Mouse (Mus musculus): ENCODE measurements at regions not wholly inside any gene's neighbourhood (a gene's known extent, or its start where the extent isn't known, plus 50 kb on each side); places are given as distances from the start of the nearest gene placed in this dataset.

GRCm38 (mm10) chr13:42379675-42380074, 78.4 kb downstream of the Edn1 start:
- TF ChIP-seq CTCF (IDR thresholded peaks at IDR 0.05; ENCODE audit: low read depth), result no peak
- WGBS (ENCODE audit: insufficient replicate concordance), result 49% methylated on average over 6 of the region's 6 CpGs
- no peak for ATAC-seq (ENCODE audit: insufficient read depth)
- Histone ChIP-seq H3K36me3 (replicated peaks; ENCODE audit: control insufficient read depth, insufficient read depth, low read depth) (no peaks in the 10 kb centered on the region), H3K4me3 (ENCODE audit: insufficient read depth in 1 of 2, low read depth in 2 of 2, low read length in 2 of 2) (no peak overlapping the region), H3K4me2 (ENCODE audit: low read depth) (no peak overlapping the region), H3K9me3 (ENCODE audit: control insufficient read depth, low read length) (no peaks in the 10 kb centered on the region), H3K9ac (replicated peaks) (no peak overlapping the region), H3K4me1 (replicated peaks; ENCODE audit: control insufficient read depth in 2 of 2, insufficient read depth in 2 of 2, low read length in 1 of 2) (no peaks in the 10 kb centered on the region), H3K27ac (no peak overlapping the region), H3K27me3 (ENCODE audit: control insufficient read depth, insufficient read depth, low read length) (no peaks in the 10 kb centered on the region)
- DNase-seq (ENCODE audit: low read depth in 3 of 3, low spot score in 3 of 3), result no peak

GRCm38 (mm10) chr13:42383099-42383498, 81.8 kb downstream of the Edn1 start:
- H3K9ac ChIP-seq (replicated peaks), result no peak overlapping the region
- ATAC-seq (ENCODE audit: insufficient read depth) (no peak), DNase-seq (ENCODE audit: low read depth in 3 of 3, low spot score in 3 of 3) (no peak)
- no peaks in the 10 kb centered on the region for H3K9me3 ChIP-seq (ENCODE audit: control insufficient read depth, low read length)
- H3K4me3 ChIP-seq (ENCODE audit: insufficient read depth in 1 of 2, low read depth in 2 of 2, low read length in 2 of 2), result no peak overlapping the region
- 61% methylated on average over 4 of the region's 4 CpGs for WGBS (ENCODE audit: insufficient replicate concordance)
- H3K4me1 ChIP-seq (replicated peaks; ENCODE audit: control insufficient read depth in 2 of 2, insufficient read depth in 2 of 2, low read length in 1 of 2), result no peaks in the 10 kb centered on the region
- no peaks in the 10 kb centered on the region for H3K36me3 ChIP-seq (replicated peaks; ENCODE audit: control insufficient read depth, insufficient read depth, low read depth)
- TF ChIP-seq CTCF (IDR thresholded peaks at IDR 0.05; ENCODE audit: low read depth) (no peak), EP300 (IDR thresholded peaks at IDR 0.05; ENCODE audit: low read depth) (no peak)
- H3K4me2 ChIP-seq (ENCODE audit: low read depth), result no peak overlapping the region
- no peaks in the 10 kb centered on the region for H3K27me3 ChIP-seq (ENCODE audit: control insufficient read depth, insufficient read depth, low read length)
- no peak overlapping the region for H3K27ac ChIP-seq

- H3K9me3 ChIP-seq (ENCODE audit: control insufficient read depth, low read length), result no peaks in the 10 kb centered on the region
- no peak overlapping the region for H3K9ac ChIP-seq (replicated peaks)
- H3K36me3 ChIP-seq (replicated peaks; ENCODE audit: control insufficient read depth, insufficient read depth, low read depth), result no peaks in the 10 kb centered on the region
- H3K4me1 ChIP-seq (replicated peaks; ENCODE audit: control insufficient read depth in 2 of 2, insufficient read depth in 2 of 2, low read length in 1 of 2), result no peaks in the 10 kb centered on the region
- WGBS (ENCODE audit: insufficient replicate concordance), result 67% methylated on average over 1 of the region's 1 CpGs
- H3K27me3 ChIP-seq (ENCODE audit: control insufficient read depth, insufficient read depth, low read length), result no peaks in the 10 kb centered on the region
- TF ChIP-seq CTCF (IDR thresholded peaks at IDR 0.05; ENCODE audit: low read depth) (no peak), EP300 (IDR thresholded peaks at IDR 0.05; ENCODE audit: low read depth) (no peak)
- H3K27ac ChIP-seq, result no peak overlapping the region
- H3K4me2 ChIP-seq (ENCODE audit: low read depth), result no peak overlapping the region
- no peak for ATAC-seq (ENCODE audit: insufficient read depth)
- no peak overlapping the region for H3K4me3 ChIP-seq (ENCODE audit: insufficient read depth in 1 of 2, low read depth in 2 of 2, low read length in 2 of 2)
- DNase-seq (ENCODE audit: low read depth in 3 of 3, low spot score in 3 of 3), result no peak
Measured at GRCm38 (mm10) chr13:42390389-42390788, 89.1 kb downstream of the Edn1 start.

- WGBS (ENCODE audit: insufficient replicate concordance), result 69% methylated on average over 9 of the region's 9 CpGs
- H3K9ac ChIP-seq (replicated peaks), result no peak overlapping the region
- no peak overlapping the region for H3K4me2 ChIP-seq (ENCODE audit: low read depth)
- H3K4me1 ChIP-seq (replicated peaks; ENCODE audit: control insufficient read depth in 2 of 2, insufficient read depth in 2 of 2, low read length in 1 of 2), result no peaks in the 10 kb centered on the region
- no peaks in the 10 kb centered on the region for H3K36me3 ChIP-seq (replicated peaks; ENCODE audit: control insufficient read depth, insufficient read depth, low read depth)
- H3K4me3 ChIP-seq (ENCODE audit: insufficient read depth in 1 of 2, low read depth in 2 of 2, low read length in 2 of 2), result no peak overlapping the region
- no peak for DNase-seq (ENCODE audit: low read depth in 3 of 3, low spot score in 3 of 3)
- H3K27ac ChIP-seq, result no peak overlapping the region
- ATAC-seq (ENCODE audit: insufficient read depth), result no peak
- no peaks in the 10 kb centered on the region for H3K27me3 ChIP-seq (ENCODE audit: control insufficient read depth, insufficient read depth, low read length)
- no peaks in the 10 kb centered on the region for H3K9me3 ChIP-seq (ENCODE audit: control insufficient read depth, low read length)
- TF ChIP-seq EP300 (IDR thresholded peaks at IDR 0.05; ENCODE audit: low read depth) (no peak), CTCF (IDR thresholded peaks at IDR 0.05; ENCODE audit: low read depth) (no peak)
Measured at GRCm38 (mm10) chr13:42391330-42392005, 90.2 kb downstream of the Edn1 start.

GRCm38 (mm10) chr13:42392701-42393100, 91.4 kb downstream of the Edn1 start:
- DNase-seq (ENCODE audit: low read depth in 3 of 3, low spot score in 3 of 3), result no peak
- H3K36me3 ChIP-seq (replicated peaks; ENCODE audit: control insufficient read depth, insufficient read depth, low read depth), result no peaks in the 10 kb centered on the region
- TF ChIP-seq CTCF (IDR thresholded peaks at IDR 0.05; ENCODE audit: low read depth) (no peak), EP300 (IDR thresholded peaks at IDR 0.05; ENCODE audit: low read depth) (no peak)
- no peak overlapping the region for H3K27ac ChIP-seq
- no peaks in the 10 kb centered on the region for H3K9me3 ChIP-seq (ENCODE audit: control insufficient read depth, low read length)
- no peak for ATAC-seq (ENCODE audit: insufficient read depth)
- H3K4me3 ChIP-seq (ENCODE audit: insufficient read depth in 1 of 2, low read depth in 2 of 2, low read length in 2 of 2), result no peak overlapping the region
- H3K27me3 ChIP-seq (ENCODE audit: control insufficient read depth, insufficient read depth, low read length), result no peaks in the 10 kb centered on the region
- H3K9ac ChIP-seq (replicated peaks), result no peak overlapping the region
- WGBS (ENCODE audit: insufficient replicate concordance), result 80% methylated on average over 7 of the region's 7 CpGs
- H3K4me1 ChIP-seq (replicated peaks; ENCODE audit: control insufficient read depth in 2 of 2, insufficient read depth in 2 of 2, low read length in 1 of 2), result no peaks in the 10 kb centered on the region
- H3K4me2 ChIP-seq (ENCODE audit: low read depth), result no peak overlapping the region

Data from liver, embryonic 14.5 days (tissue).